Mouse (Mus musculus): ENCODE data around the gene Tmem54.

- TF ChIP-seq CTCF (IDR thresholded peaks at IDR 0.05; ENCODE audit: extremely low read depth, insufficient read depth, low read length) (no peak), POLR2A (IDR thresholded peaks at IDR 0.05; ENCODE audit: extremely low read depth, insufficient read depth, low read length) (no peak)
These were observed 46.0 kb downstream of the Tmem54 start for GRCm38 (mm10) chr4:129151276-129151811.

All from cortical plate, adult 2 months (tissue).